1 mouse cellular context compared by ENCODE assay signal in genomic region chr11:106418622-106419196, GRCm38 (mm10).
TF ChIP-seq lines count a peak whose summit lies in the region.

No protein-coding gene starts in this region.

TF ChIP-seq in CH12.LX, 34 proteins besides CTCF, POLR2A, EP300 and RAD21 (continued from another document):
- TF ChIP-seq PAX5 (IDR thresholded peaks at IDR 0.05; ENCODE audit: low read length) (no peak), NELFE (IDR thresholded peaks at IDR 0.05; ENCODE audit: low read depth, low read length) (peak; percentile 56), SMC3 (IDR thresholded peaks at IDR 0.05; ENCODE audit: low read depth, low read length) (peak; percentile 100), JUN (IDR thresholded peaks at IDR 0.05; ENCODE audit: insufficient read depth, low read depth, low read length) (no peak)
